Mouse (Mus musculus) heart, adult 2 months (tissue): ENCODE measurements around the gene Stxbp5.

Experiments used
- CTCF ChIP-seq: fragments of 200-600 bp; IDR thresholded peaks from 2 replicates; pipeline ENCODE4 v1.8.1; 2022; ENCODE audit warnings: antibody characterized with exemption, mild to moderate bottlenecking, moderate library complexity
- EP300 ChIP-seq: fragments of 200-500 bp; IDR thresholded peaks from 2 replicates; pipeline ENCODE4 v1.6.1; 2011; ENCODE audit warnings: low read depth, low read length, control low read depth; ENCODE audit not compliant: insufficient read depth
- POLR2A ChIP-seq: fragments of 200-500 bp; IDR thresholded peaks from 2 replicates; pipeline ENCODE4 v1.6.1; 2011; ENCODE audit warnings: mild to moderate bottlenecking, low read depth, low read length, control low read depth; ENCODE audit not compliant: insufficient read depth

- TF ChIP-seq POLR2A (no peak), CTCF (no peak), EP300 (no peak)
Measured at GRCm38 (mm10) chr10:9856792-9857191, 44.1 kb downstream of the Stxbp5 start.
